Mouse (Mus musculus): ENCODE measurements at regions not wholly inside any gene's neighbourhood (a gene's known extent, or its start where the extent isn't known, plus 50 kb on each side); places are given as distances from the start of the nearest gene placed in this dataset.

- Histone ChIP-seq H3K4me2 (replicated peaks) (no peak overlapping the region), H3K36me3 (no peaks in the 10 kb centered on the region), H3K27ac (no peak overlapping the region), H3K9me3 (no peaks in the 10 kb centered on the region), H3K27me3 (no peaks in the 10 kb centered on the region), H3K4me1 (replicated peaks) (no peaks in the 10 kb centered on the region), H3K4me3 (replicated peaks) (no peak overlapping the region), H3K9ac (replicated peaks) (no peak overlapping the region)
- no peak for ATAC-seq
Observed at GRCm38 (mm10) chr14:95726082-95726481, 155.0 kb upstream of the 4921530L21Rik start.

DNA sequence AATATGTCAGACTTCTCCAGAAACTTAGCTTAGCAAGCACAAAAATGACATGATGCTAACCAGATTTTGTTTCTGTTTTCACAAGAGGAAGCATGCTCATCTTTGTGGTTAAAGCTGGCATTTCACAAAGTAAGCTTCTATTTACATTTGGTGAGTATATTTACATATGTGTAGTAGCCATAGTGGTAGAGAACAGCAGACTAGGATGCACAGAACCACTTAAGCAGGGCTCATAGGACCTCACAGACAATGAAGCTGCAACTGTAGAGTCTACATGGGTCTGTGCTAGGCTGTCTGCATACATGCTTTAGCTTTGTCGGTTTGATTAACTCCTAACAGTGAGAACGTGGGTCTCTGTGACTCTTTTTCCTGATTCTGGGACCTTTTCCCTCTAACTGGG lies 105.3 kb upstream of the 4921530L21Rik start:
- Histone ChIP-seq H3K4me1 (replicated peaks) (no peaks in the 10 kb centered on the region), H3K27me3 (no peaks in the 10 kb centered on the region), H3K36me3 (no peaks in the 10 kb centered on the region), H3K27ac (no peak overlapping the region), H3K4me2 (replicated peaks) (no peak overlapping the region), H3K9ac (replicated peaks) (no peak overlapping the region), H3K9me3 (no peaks in the 10 kb centered on the region), H3K4me3 (replicated peaks) (no peak overlapping the region)
- WGBS = 45% methylated on average over 2 of the region's 2 CpGs
- ATAC-seq = no peak

- Histone ChIP-seq H3K9ac (replicated peaks) (no peak overlapping the region), H3K27me3 (no peaks in the 10 kb centered on the region), H3K27ac (no peak overlapping the region), H3K9me3 (no peaks in the 10 kb centered on the region), H3K4me3 (replicated peaks) (no peak overlapping the region), H3K36me3 (no peaks in the 10 kb centered on the region), H3K4me2 (replicated peaks) (no peak overlapping the region), H3K4me1 (replicated peaks) (no peaks in the 10 kb centered on the region)
- ATAC-seq = no peak
Observed at GRCm38 (mm10) chr14:95777439-95777838, 103.6 kb upstream of the 4921530L21Rik start.
